Mouse (Mus musculus) macrophage (primary cell): ENCODE data around the gene Boc. TPM values are rescaled to one million over a fixed set of nuclear protein-coding genes. Genes with fewer than 3 reads are reported as not detected.
"Not testable (repeated sequence)": the region's sequence is repeated elsewhere in the genome, so short reads cannot be mapped to it uniquely, and the experiment has no call there.

Experiments
- H3K27ac ChIP-seq: fragments of 350-480 bp; formaldehyde crosslinking; 2 replicates; pipeline ENCODE4 v1.9.0; 2021
- H3K36me3 ChIP-seq: fragments of 350-480 bp; formaldehyde crosslinking; 2 replicates; pipeline ENCODE4 v1.9.0; 2021; ENCODE audit errors: inconsistent target
- H3K4me3 ChIP-seq: fragments of 350-480 bp; formaldehyde crosslinking; 2 replicates; pipeline ENCODE4 v1.9.0; 2021; ENCODE audit errors: inconsistent target
- H3K79me2 ChIP-seq: fragments of 350-480 bp; formaldehyde crosslinking; 2 replicates; pipeline ENCODE4 v1.9.0; 2021; ENCODE audit errors: inconsistent target
- WGBS: methylation state at CpG from one replicate; pipeline ENCODE4 v1.1.7; 2026; ENCODE audit warnings: inconsistent platforms; ENCODE audit not compliant: missing documents; 5-methylcytosine and 5-hydroxymethylcytosine counted together
- polyA plus RNA-seq: library from polyadenylated mRNA; stranded (reverse); fragments of 250-400 nt; gene quantifications from 3 replicates; pipeline ENCODE4 v1.2.4, GENCODE M21; 2018; ENCODE audit warnings: inconsistent platforms

Boc gene
- polyA plus RNA-seq, 1 experiment from 2014 or later: 0.04 TPM

DNA sequence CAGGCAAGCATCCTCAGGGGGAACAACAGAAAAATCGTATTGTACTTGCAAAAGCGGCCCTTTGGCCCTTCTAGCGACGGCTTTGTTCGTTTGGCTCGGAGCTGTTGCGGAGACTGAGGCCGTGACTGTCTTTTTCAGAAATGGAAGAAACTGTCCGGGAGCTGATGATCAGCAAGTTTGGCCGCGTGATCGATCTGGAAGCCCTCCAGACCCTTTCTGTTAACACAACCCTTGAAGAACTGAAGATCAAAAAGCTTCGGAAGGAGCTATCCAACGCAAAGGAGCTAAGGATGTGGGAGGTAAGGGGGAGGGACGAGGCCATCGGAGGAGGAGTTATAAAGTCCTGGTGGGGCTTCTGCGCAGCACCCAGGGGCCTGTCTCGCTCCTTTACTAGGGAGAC is 79.9 kb downstream of the Boc start:
- Histone ChIP-seq H3K4me3 (no peak overlapping the region), H3K27ac (no peak overlapping the region), H3K36me3 (no peaks in the 10 kb centered on the region), H3K79me2 (no peaks in the 10 kb centered on the region)
- 72% methylated on average over 18 of the region's 18 CpGs for WGBS

DNA sequence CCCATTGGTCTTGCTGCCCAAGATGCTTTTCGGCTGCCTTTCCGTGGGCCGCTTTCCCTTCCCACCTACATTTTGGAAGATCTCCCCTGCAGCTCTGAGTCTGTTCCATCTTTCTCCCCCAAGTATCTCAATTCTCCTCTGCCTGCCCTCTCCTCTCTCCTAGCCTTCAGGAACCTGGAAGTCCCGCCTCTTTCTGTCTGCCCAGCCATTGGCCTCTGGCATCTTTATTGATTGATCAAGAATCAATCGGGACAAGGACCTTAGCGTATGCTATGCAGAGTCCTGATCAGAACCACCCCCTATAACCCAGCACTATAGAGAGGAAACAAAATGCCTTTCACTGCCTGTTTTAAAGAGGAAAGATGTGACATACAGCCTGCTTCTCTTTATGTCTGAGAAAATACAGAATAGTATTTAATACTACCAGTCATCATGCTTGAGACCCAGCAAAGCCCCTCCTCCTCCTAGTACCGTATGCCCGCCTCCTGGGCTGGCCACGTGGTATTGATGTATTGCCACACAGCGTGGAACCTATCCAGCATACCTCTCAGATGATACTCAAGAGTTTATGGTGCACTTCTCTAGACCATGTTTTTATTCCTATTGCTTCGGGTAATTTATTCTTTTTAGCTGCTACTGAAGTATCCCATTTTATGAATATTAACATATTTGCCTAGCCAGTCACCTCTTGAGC is 82.9 kb downstream of the Boc start:
- no peak overlapping the region for H3K4me3 ChIP-seq
- H3K79me2 ChIP-seq: no peaks in the 10 kb centered on the region
- 85% methylated on average over 10 of the region's 11 CpGs for WGBS
- H3K27ac ChIP-seq: no peak overlapping the region
- no peaks in the 10 kb centered on the region for H3K36me3 ChIP-seq

DNA sequence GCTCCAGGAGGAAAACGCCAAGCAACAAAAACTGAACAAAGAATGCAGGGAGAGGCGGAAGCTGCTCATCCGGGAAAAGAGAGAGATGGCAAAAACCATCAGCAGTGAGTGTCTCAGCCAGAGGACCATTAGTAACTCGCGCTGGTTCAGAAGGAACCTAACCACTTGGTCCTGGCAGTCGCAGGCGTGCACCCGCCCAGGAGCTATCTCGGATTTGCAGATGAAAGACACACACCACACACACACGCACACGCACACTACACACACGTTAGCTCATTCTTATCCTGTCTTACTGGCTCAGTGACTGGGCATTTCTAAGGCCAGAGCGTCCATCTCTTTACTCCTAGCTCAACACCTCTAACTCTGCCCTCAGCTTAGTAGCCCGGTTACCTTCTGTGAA is 83.4 kb downstream of the Boc start:
- H3K4me3 ChIP-seq: no peak overlapping the region
- 96% methylated on average over 13 of the region's 14 CpGs for WGBS
- no peak overlapping the region for H3K27ac ChIP-seq
- H3K79me2 ChIP-seq: no peaks in the 10 kb centered on the region
- H3K36me3 ChIP-seq: no peaks in the 10 kb centered on the region

DNA sequence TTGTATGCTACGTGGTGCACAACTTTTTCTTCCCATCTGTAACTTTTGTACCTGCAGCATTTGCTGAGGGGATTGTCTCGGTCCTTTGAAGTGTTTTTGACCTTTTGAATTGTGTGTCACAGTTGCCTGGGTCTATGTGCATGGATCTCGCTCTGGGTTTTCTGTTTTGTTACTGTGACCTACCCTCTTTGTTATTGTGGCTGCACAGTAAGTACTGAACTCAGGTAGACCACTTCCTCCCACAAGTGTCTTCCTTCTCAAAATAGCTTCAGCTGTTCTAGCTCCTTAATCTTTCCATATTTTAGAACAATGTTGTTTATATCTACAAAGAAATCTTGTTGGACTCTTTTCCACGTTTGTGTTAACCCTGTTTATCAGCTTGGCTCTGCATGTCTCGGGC is 97.8 kb downstream of the Boc start:
- WGBS: 85% methylated on average over 5 of the region's 5 CpGs
- Histone ChIP-seq H3K79me2 (no peaks in the 10 kb centered on the region), H3K27ac (no peak overlapping the region), H3K36me3 (no peaks in the 10 kb centered on the region), H3K4me3 (no peak overlapping the region)

DNA sequence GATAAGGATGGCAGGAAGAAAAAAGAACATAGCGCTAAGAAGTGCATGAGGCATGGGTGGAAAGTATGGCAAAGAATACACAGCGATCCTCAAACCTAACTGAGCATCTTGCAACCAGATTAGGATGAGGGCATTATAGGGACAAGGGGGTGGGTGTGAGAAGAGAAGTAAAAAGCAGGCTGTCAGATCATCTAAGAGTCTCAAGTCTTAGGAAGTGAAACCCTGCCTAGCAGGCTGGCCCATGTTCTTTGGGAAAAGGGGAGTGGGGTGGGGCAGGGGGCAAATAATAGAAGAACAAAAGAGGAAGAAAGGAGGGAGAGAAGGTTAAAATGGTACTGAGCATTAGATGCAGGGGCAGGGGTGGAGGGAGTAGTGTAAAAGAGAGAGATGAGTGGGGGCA is 99.9 kb downstream of the Boc start:
- Histone ChIP-seq H3K79me2 (no peaks in the 10 kb centered on the region), H3K36me3 (no peaks in the 10 kb centered on the region), H3K4me3 (no peak overlapping the region), H3K27ac (no peak overlapping the region)
- 85% methylated on average over 2 of the region's 2 CpGs for WGBS

DNA sequence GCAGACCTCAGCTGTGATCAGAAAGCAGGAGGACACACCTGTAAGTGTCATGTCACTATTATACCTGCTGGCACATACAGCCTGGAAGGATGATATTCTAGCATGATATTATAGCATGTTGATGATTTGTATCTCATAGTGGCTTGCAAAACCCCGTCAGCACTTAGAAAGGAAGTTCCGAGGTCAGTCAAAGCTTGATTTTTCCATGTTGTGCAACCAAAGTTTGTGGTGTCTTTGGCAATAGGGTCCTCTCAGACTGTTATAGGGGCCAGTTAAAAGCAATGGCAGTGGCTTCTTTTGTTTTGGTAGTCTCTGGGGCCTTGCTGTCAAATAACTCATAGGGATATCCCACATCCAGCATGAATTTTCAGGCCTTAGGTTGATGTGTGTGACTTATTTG is 100.8 kb downstream of the Boc start:
- no peaks in the 10 kb centered on the region for H3K36me3 ChIP-seq
- H3K79me2 ChIP-seq: no peaks in the 10 kb centered on the region
- no peak overlapping the region for H3K4me3 ChIP-seq
- WGBS: 0% methylated on average over 2 of the region's 2 CpGs
- no peak overlapping the region for H3K27ac ChIP-seq

DNA sequence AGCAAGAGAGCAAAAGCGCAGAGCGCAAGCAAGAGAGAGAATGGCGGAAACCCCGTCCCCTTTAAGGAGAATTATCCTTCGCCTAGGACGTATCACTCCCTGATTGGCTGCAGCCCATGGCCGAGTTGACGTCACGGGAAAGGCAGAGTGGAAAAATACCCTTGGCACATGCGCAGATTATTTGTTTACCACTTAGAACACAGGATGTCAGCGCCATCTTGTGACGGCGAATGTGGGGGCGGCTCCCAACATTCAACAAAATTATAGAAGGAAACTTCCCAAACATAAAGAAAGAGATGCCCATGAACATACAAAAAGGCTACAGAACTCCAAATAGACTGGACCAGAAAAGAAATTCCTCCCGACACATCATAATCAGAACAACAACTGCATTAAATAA is 116.8 kb downstream of the Boc start:
- 92% methylated on average over 15 of the region's 15 CpGs for WGBS
- not testable (repeated sequence) for H3K36me3 ChIP-seq, H3K4me3 ChIP-seq

DNA sequence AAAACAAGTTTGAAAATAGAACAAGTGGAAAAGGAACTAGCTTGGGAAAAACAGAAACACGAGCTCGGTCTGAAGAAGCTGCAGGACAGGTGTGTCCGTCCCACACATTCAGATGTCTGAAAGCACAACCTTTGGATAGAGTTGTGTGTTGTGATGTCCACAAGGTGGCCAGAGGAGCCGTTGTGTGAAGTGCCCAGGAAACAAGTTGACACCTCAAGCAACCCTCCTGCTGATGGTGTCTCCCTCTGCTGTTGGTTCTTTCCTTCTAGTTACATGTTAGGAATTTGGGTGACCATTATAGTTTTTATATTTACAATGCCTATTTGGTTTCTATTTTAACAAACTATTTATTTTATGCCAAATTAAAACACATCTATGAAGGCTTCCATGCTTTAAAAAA is 123.2 kb downstream of the Boc start:
- no peak overlapping the region for H3K27ac ChIP-seq
- H3K36me3 ChIP-seq: no peaks in the 10 kb centered on the region
- no peak overlapping the region for H3K4me3 ChIP-seq
- WGBS: 68% methylated on average over 4 of the region's 4 CpGs
- no peaks in the 10 kb centered on the region for H3K79me2 ChIP-seq

More for the DNA sequence above, 116.8 kb downstream of the Boc start:
- H3K27ac ChIP-seq, H3K79me2 ChIP-seq: not testable (repeated sequence)

Other genes starting within 250 kb of the Boc start
- not detected in 3 replicates for gene Sidt1, start 225.7 kb downstream of the Boc start, polyA plus RNA-seq
- gene Spice1, start 211.8 kb downstream of the Boc start, polyA plus RNA-seq: 4.5 to 7.6 TPM (median 4.9 TPM) in 3 replicates
- not detected in 3 replicates for gene Cfap44, start 164.1 kb downstream of the Boc start, polyA plus RNA-seq
- 7.2 to 8.6 TPM (median 7.6 TPM) in 3 replicates for gene Nepro, start 165.4 kb upstream of the Boc start, polyA plus RNA-seq
- 23.0 to 34.3 TPM (median 27.6 TPM) in 3 replicates for gene Gtpbp8, start 187.5 kb upstream of the Boc start, polyA plus RNA-seq
- gene Cd200r1, start 206.8 kb upstream of the Boc start, polyA plus RNA-seq: 131 to 179 TPM (median 136 TPM) in 3 replicates